Mouse (Mus musculus) testis, adult 2 months (tissue): ENCODE data around the gene Sptbn4. TPM values are rescaled to one million over a fixed set of nuclear protein-coding genes. Genes with fewer than 3 reads are reported as not detected.

Source experiments
- H3K27ac ChIP-seq: fragments of 200-500 bp; 2 replicates; pipeline ENCODE4 v1.5.1; 2012; ENCODE audit warnings: low read depth, low read length; ENCODE audit not compliant: control insufficient read depth, insufficient read depth
- H3K27me3 ChIP-seq: fragments of 200-500 bp; 2 replicates; pipeline ENCODE4 v1.6.1; 2012; ENCODE audit warnings: mild to moderate bottlenecking, low read length, moderate library complexity; ENCODE audit not compliant: control insufficient read depth, insufficient read depth
- H3K36me3 ChIP-seq: fragments of 200-500 bp; 2 replicates; pipeline ENCODE4 v1.6.1; 2012; ENCODE audit warnings: mild to moderate bottlenecking, low read length; ENCODE audit not compliant: control insufficient read depth, insufficient read depth
- H3K4me1 ChIP-seq: fragments of 200-500 bp; 2 replicates; pipeline ENCODE4 v1.6.1; 2012; ENCODE audit warnings: low read length; ENCODE audit not compliant: control insufficient read depth, insufficient read depth
- H3K4me3 ChIP-seq: fragments of 200-500 bp; 2 replicates; pipeline ENCODE4 v1.5.1; 2012; ENCODE audit warnings: low read depth, mild to moderate bottlenecking, low read length, moderate library complexity, mixed read lengths; ENCODE audit not compliant: control insufficient read depth
- CTCF ChIP-seq: fragments of 200-500 bp; IDR thresholded peaks from 2 replicates; pipeline ENCODE4 v1.5.1; 2012; ENCODE audit warnings: low read depth, mild to moderate bottlenecking, inconsistent platforms, low read length, moderate library complexity; ENCODE audit not compliant: control insufficient read depth, insufficient read depth, insufficient replicate concordance
- POLR2A ChIP-seq: fragments of 200-500 bp; IDR thresholded peaks from 2 replicates; pipeline ENCODE4 v1.6.1; 2012; ENCODE audit warnings: low read depth, mild to moderate bottlenecking, inconsistent platforms, low read length, moderate library complexity; ENCODE audit not compliant: control insufficient read depth
- polyA plus RNA-seq: library from polyadenylated mRNA; depleted of rRNA; stranded (reverse); fragments of >200 nt; gene quantifications from 2 replicates; pipeline ENCODE4 v1.2.3, GENCODE M21; 2012

The Sptbn4 gene
- polyA plus RNA-seq, 1 experiment, result 34.7 TPM

GRCm38 (mm10) chr7:27337175-27337853 lies 110.2 kb downstream of the Sptbn4 start, which contains the start of gene Ltbp4:
Ltbp4 (minus strand) TSS chr7:27337692.
- no peak within 1 kb of the TSS for H3K27ac ChIP-seq
- no peaks in the 10 kb centered on the region for H3K36me3 ChIP-seq
- peaks cover 13% of the 10 kb centered on the region for H3K4me1 ChIP-seq
- no peak for TF ChIP-seq CTCF
- no peak for TF ChIP-seq POLR2A
- H3K4me3 ChIP-seq, result no peak within 1 kb of the TSS
- peaks cover 2% of the 10 kb centered on the region for H3K27me3 ChIP-seq

GRCm38 (mm10) chr7:27335928-27336823 lies 111.3 kb downstream of the Sptbn4 start:
- H3K4me1 ChIP-seq, result peaks cover 15% of the 10 kb centered on the region
- TF ChIP-seq CTCF, result peak; percentile 98
- no peak for TF ChIP-seq POLR2A
- no peaks in the 10 kb centered on the region for H3K36me3 ChIP-seq
- H3K27me3 ChIP-seq, result peaks cover 2% of the 10 kb centered on the region
- no peak overlapping the region; the same call in 1 of the 2 replicates for H3K4me3 ChIP-seq
- H3K27ac ChIP-seq, result no peak overlapping the region

- Histone ChIP-seq H3K4me3 (no peak overlapping the region), H3K36me3 (no peaks in the 10 kb centered on the region), H3K27me3 (peaks cover 2% of the 10 kb centered on the region), H3K4me1 (peaks cover 20% of the 10 kb centered on the region), H3K27ac (no peak overlapping the region)
- TF ChIP-seq POLR2A (no peak), CTCF (no peak)
Observed at GRCm38 (mm10) chr7:27335011-27335720, 112.3 kb downstream of the Sptbn4 start.

GRCm38 (mm10) chr7:27334405-27334911 lies 113.0 kb downstream of the Sptbn4 start:
- Histone ChIP-seq H3K27ac (no peak overlapping the region), H3K36me3 (no peaks in the 10 kb centered on the region), H3K4me3 (no peak overlapping the region), H3K4me1 (peaks cover 26% of the 10 kb centered on the region), H3K27me3 (peaks cover 3% of the 10 kb centered on the region)
- TF ChIP-seq POLR2A, result no peak
- TF ChIP-seq CTCF, result no peak

GRCm38 (mm10) chr7:27333316-27333941 lies 114.1 kb downstream of the Sptbn4 start:
- Histone ChIP-seq H3K27me3 (peaks cover 5% of the 10 kb centered on the region), H3K36me3 (no peaks in the 10 kb centered on the region), H3K4me3 (peak overlapping the region; percentile 60), H3K4me1 (peaks cover 28% of the 10 kb centered on the region), H3K27ac (peak overlapping the region; percentile 39; the same call in 1 of the 2 replicates)
- TF ChIP-seq CTCF (no peak), POLR2A (no peak)

- Histone ChIP-seq H3K27ac (peak overlapping the region; percentile 39), H3K27me3 (peaks cover 5% of the 10 kb centered on the region), H3K36me3 (no peaks in the 10 kb centered on the region), H3K4me1 (peaks cover 28% of the 10 kb centered on the region), H3K4me3 (peak overlapping the region; percentile 60)
- peak; percentile 61; the same call in 1 of the 2 replicates for TF ChIP-seq CTCF
- no peak for TF ChIP-seq POLR2A
Observed at GRCm38 (mm10) chr7:27332353-27333199, 114.9 kb downstream of the Sptbn4 start.
